Mouse (Mus musculus) erythroblast, embryonic 14.5 days (primary cell): ENCODE data around the gene Tbc1d24. TPM values are rescaled to one million over a fixed set of nuclear protein-coding genes. Genes with fewer than 3 reads are reported as not detected.
A peak's percentile ranks its signal among the peaks of the same experiment; 100 is the strongest.

ENCODE experiments used
- H3K27me3 ChIP-seq: 2 replicates; pipeline ENCODE4 v1.6.1; 2012; ENCODE audit warnings: inconsistent platforms; ENCODE audit not compliant: control insufficient read depth
- H3K36me3 ChIP-seq: 2 replicates; pipeline ENCODE4 v1.6.1; 2012; ENCODE audit warnings: mild to moderate bottlenecking, inconsistent platforms; ENCODE audit not compliant: control insufficient read depth
- H3K4me1 ChIP-seq: 2 replicates; pipeline ENCODE4 v1.6.1; 2012; ENCODE audit warnings: inconsistent platforms; ENCODE audit not compliant: control insufficient read depth
- H3K4me3 ChIP-seq: replicated peaks from 2 replicates; pipeline ENCODE3; 2012; ENCODE audit warnings: moderate library complexity, mild to moderate bottlenecking, inconsistent platforms
- H3K9me3 ChIP-seq: 2 replicates; pipeline ENCODE4 v1.6.1; 2012; ENCODE audit warnings: low read length, inconsistent platforms, mixed read lengths; ENCODE audit not compliant: control insufficient read depth
- GATA1 ChIP-seq: IDR thresholded peaks from 2 replicates; pipeline ENCODE4 v1.6.1; 2012; ENCODE audit warnings: low read length, inconsistent platforms, mixed read lengths
- TAL1 ChIP-seq: IDR thresholded peaks from 3 replicates; pipeline ENCODE4 v1.6.1; 2012; ENCODE audit warnings: low read length, inconsistent platforms, mixed read lengths
- polyA plus RNA-seq: library from polyadenylated mRNA; stranded (reverse); fragments of >175 nt; gene quantifications from 2 replicates; pipeline ENCODE4 v1.2.3, GENCODE M21; 2012

Gene Tbc1d24
- polyA plus RNA-seq, 1 experiment, result 0.61 TPM

DNA sequence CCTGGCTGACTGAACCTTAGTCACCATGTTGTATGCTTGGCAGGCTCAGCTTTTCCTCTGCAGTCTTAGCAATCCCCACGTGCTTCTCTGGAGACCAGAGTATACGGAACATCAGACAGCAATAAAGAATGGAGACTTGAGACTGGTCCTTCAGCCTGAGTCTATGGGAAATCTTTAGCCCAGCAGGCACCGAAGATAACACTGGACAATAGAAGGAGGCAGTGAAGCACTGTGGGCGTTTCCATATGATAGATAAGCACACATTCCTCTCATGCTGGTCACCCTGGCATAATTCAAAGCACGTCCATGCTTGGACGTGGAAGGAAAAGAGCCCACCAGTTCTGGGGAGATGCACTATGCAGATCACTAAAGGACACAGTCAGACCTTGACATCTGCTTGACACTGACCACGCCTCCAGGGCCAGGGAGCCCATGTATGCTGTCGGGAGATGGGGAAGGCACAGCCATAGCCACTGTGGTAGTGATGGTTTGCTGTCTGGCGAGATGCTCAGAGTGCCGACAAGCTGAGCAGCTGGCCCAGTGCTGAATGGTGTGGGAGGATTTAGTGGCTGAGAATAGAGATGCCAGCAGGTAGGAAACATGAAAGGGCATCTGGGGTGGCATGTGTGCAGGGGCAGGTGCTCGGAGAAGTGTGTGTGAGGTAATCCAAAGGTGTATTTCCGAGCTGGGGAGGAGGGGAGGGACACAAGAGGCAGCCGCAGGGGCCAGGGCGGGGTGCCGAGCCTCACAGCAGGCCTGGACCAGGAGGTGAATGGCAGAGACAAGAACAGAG is 8.1 kb downstream of the Tbc1d24 start:
- no peaks in the 10 kb centered on the region for H3K27me3 ChIP-seq
- H3K4me1 ChIP-seq, result peaks cover 100% of the 10 kb centered on the region
- no peaks in the 10 kb centered on the region for H3K9me3 ChIP-seq
- H3K36me3 ChIP-seq, result peaks cover 97% of the 10 kb centered on the region
- H3K4me3 ChIP-seq, result peak overlapping the region; percentile 58
- peak; percentile 32; the same call in 1 of the 3 replicates for TF ChIP-seq TAL1
- peak; percentile 66 for TF ChIP-seq GATA1

DNA sequence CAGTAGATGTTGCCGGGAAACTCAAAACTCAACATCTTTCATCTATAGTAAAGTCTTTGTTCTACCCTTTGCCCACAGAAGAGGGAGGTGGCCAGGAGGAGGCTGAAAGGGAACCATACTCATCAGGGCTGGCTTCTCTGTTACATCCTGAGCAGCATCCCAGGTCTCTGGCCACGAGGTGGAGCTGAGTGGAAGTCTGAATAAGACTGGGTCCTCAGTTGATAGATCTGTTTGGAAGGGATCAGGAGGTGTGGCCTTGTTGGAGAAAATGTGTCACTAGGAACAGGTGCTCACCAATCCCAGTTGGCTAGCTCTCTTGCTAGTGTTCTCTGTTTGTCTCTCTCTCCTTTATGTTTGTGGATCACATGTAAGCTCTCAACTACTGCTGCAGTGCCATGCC is 10.0 kb downstream of the Tbc1d24 start:
- H3K27me3 ChIP-seq, result no peaks in the 10 kb centered on the region
- H3K4me1 ChIP-seq, result peaks cover 96% of the 10 kb centered on the region
- no peaks in the 10 kb centered on the region for H3K9me3 ChIP-seq
- H3K36me3 ChIP-seq, result peaks cover 93% of the 10 kb centered on the region
- no peak for TF ChIP-seq TAL1
- no peak for TF ChIP-seq GATA1
- H3K4me3 ChIP-seq, result no peak overlapping the region

DNA sequence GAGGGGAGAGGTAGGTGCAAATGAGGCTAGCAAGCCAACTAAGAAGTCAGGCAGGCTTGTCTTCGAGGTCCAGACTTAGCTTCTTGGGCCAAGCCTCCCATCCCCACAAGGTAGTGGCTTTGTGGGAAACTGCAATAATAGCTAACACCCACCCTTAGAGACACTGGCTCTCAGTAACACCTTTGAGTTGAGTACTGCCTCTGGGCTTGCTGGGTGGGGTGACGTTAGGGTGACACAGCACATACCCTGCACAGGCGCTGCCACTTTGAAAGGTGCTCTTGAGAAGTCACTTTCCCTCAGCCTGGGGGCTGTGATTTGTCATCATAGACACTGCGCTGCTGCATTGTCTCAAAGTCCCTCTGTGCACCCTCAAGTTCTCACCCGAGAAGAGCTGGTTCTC is 11.6 kb downstream of the Tbc1d24 start:
- Histone ChIP-seq H3K4me3 (peak overlapping the region; percentile 29), H3K4me1 (peaks cover 85% of the 10 kb centered on the region), H3K9me3 (no peaks in the 10 kb centered on the region), H3K27me3 (no peaks in the 10 kb centered on the region), H3K36me3 (peaks cover 94% of the 10 kb centered on the region)
- TF ChIP-seq GATA1 (no peak), TAL1 (no peak)

DNA sequence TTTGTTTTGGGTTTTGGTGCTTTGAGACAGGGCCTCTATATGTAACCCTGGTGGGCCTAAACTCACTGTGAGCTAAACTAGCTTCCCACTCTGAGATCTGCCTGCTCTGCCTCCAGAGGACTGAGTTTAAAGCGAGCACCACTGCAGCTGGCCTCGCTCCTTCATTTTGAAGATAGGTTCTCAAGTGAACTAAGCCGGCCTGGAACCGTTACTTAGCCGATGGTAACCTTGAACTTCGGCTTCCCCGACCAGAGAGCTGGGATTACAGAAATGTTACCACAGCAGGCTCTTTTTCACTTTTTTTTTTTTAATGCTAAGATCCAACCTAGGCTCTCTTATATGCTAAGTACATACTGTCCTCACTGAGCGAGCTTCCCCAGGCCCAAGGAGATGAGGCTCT is 12.1 kb downstream of the Tbc1d24 start:
- TF ChIP-seq TAL1 (no peak), GATA1 (no peak)
- H3K27me3 ChIP-seq, result no peaks in the 10 kb centered on the region
- peaks cover 94% of the 10 kb centered on the region for H3K36me3 ChIP-seq
- peaks cover 80% of the 10 kb centered on the region for H3K4me1 ChIP-seq
- H3K9me3 ChIP-seq, result no peaks in the 10 kb centered on the region
- peak overlapping the region; percentile 29 for H3K4me3 ChIP-seq

DNA sequence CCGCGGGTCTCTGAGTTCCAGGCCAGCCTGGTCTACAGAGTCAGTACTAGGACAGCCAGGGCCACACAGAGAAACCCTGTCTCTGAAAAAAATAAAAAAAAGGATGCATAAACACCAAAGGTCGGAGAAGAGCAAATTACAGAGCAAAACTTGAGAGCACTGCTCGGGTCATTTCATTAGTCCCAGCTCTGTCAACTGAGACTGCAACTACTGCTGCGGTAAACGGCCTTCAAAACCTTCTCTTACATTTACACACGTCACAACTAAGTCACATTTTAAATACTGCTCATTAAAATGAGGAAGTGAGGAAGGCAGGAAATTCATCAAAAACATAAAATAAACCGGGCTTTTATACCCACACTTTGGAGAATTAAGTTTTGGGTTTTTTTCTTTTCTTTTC is 12.5 kb downstream of the Tbc1d24 start:
- Histone ChIP-seq H3K4me1 (peaks cover 77% of the 10 kb centered on the region), H3K9me3 (no peaks in the 10 kb centered on the region), H3K27me3 (no peaks in the 10 kb centered on the region), H3K36me3 (peaks cover 94% of the 10 kb centered on the region), H3K4me3 (no peak overlapping the region)
- TF ChIP-seq GATA1 (no peak), TAL1 (no peak)

DNA sequence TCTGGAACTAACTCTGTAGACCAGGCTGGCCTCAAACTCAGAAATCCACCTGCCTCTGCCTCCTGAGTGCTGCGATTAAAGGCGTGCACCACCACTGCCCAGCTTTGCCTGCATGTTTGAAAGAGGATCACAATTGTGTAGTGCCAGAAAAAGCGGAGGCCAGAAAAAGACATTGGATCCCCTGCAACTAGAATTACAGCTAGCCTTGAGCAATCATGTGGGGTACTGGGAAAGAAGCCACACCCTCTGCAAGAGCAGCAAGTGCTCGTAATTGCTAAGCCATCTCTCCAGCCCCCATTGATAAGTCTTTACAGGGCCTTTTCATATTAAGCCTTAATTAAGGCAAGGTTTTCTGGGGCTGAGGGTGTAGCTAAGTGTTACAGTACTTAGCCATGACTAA is 13.9 kb downstream of the Tbc1d24 start:
- no peaks in the 10 kb centered on the region for H3K9me3 ChIP-seq
- H3K36me3 ChIP-seq, result peaks cover 90% of the 10 kb centered on the region
- TF ChIP-seq GATA1 (no peak), TAL1 (no peak)
- H3K4me3 ChIP-seq, result no peak overlapping the region
- H3K4me1 ChIP-seq, result peaks cover 64% of the 10 kb centered on the region
- H3K27me3 ChIP-seq, result no peaks in the 10 kb centered on the region

DNA sequence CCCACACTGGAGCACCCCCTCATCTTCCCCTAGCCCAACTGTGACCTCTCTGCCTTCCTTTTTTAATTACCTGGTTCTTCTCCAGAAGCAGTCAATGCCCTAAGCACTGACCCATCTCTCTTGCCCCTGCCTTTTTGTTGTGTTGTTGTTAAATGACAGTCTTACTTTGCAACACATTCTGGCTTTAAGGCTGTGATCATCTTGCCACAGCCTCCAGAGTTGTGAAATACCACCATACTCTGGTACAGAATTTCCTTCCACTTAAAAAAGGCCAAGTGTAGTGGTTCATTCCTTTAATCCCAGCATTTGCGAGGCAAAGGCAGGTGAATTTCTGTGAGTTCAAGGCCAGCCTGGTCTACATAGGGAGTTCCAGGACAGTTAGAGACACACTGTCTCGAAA is 14.4 kb downstream of the Tbc1d24 start:
- Histone ChIP-seq H3K27me3 (no peaks in the 10 kb centered on the region), H3K36me3 (peaks cover 90% of the 10 kb centered on the region), H3K4me3 (no peak overlapping the region), H3K9me3 (no peaks in the 10 kb centered on the region), H3K4me1 (peaks cover 58% of the 10 kb centered on the region)
- TF ChIP-seq GATA1 (no peak), TAL1 (no peak)

DNA sequence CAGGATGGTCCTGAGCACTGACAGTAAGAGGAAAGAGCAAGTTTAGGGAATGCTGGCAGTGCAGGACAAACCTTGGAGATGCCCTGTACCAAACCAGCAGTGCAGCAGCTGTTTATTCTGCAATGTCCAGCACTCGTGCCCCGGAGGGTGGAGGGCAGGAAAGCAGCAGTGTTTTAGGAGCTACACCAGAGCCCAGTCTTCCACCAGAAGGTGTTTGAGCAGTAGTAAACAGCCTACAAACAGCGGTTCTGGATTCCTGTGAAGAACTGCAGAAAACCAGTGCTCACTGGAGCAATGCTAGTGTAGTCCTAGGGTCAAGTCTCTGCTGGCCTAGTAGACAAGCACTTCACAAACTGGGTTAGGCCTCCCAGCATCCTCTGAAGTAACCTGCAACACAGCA is 31.1 kb downstream of the Tbc1d24 start:
- no peak for TF ChIP-seq GATA1
- no peak for TF ChIP-seq TAL1
- H3K9me3 ChIP-seq, result no peaks in the 10 kb centered on the region
- H3K36me3 ChIP-seq, result peaks cover 43% of the 10 kb centered on the region
- no peaks in the 10 kb centered on the region for H3K27me3 ChIP-seq
- peaks cover 62% of the 10 kb centered on the region for H3K4me1 ChIP-seq
- no peak overlapping the region for H3K4me3 ChIP-seq

DNA sequence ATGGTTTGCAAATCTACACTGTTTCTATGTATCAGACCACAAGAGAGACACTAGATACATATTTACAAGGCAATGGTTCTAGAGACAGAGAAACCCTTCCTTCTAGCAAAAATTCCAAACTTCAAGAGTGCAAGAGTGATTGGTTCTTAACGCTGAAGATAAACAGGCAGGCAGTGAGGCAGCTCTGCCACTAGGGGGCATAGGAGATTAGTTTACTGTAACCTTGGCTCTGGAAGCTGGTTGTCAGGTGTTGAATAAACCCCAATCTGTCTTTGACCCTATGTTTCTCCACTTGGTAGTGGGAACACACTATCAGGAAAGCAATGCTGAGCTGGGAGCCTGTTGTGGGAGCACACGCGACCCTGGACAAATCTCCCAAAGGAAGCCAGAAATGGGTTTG is 31.9 kb downstream of the Tbc1d24 start:
- no peaks in the 10 kb centered on the region for H3K27me3 ChIP-seq
- TF ChIP-seq GATA1 (no peak), TAL1 (no peak)
- no peaks in the 10 kb centered on the region for H3K9me3 ChIP-seq
- peaks cover 39% of the 10 kb centered on the region for H3K36me3 ChIP-seq
- no peak overlapping the region for H3K4me3 ChIP-seq
- H3K4me1 ChIP-seq, result peaks cover 61% of the 10 kb centered on the region

DNA sequence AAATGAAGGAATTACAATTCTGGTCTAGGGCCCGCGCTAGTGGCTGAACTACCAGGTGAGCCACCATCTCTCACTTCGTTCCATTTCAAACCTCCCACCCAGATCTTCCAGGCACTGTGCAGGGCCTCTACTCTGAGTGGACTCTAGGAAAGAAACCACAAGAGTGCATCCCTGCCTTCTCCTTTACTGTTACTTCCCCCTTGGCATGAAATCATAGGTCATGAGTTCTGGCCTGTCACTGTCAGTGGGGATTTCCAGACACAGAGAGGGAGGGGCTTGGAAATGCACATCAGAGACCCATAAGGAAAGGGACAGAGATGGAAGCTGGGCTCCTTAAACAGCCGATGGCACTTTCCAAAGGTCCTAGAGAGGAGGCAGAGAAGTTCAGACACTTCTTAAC is 33.6 kb downstream of the Tbc1d24 start:
- H3K4me3 ChIP-seq, result no peak overlapping the region
- H3K9me3 ChIP-seq, result no peaks in the 10 kb centered on the region
- peaks cover 42% of the 10 kb centered on the region for H3K36me3 ChIP-seq
- peaks cover 72% of the 10 kb centered on the region for H3K4me1 ChIP-seq
- H3K27me3 ChIP-seq, result no peaks in the 10 kb centered on the region
- TF ChIP-seq GATA1 (no peak), TAL1 (no peak)
